Mouse (Mus musculus) urinary bladder, adult 18-20 months (tissue): ENCODE measurements around the gene Adam6b.
"Not testable (repeated sequence)": the region's sequence is repeated elsewhere in the genome, so short reads cannot be mapped to it uniquely, and the experiment has no call there.

Source experiments
- DNase-seq, 2 experiments: peaks; one replicate each; pipeline ENCODE4 v3.0.0; 2022; ENCODE audit warnings: low spot score in 2 of 2, mixed read lengths in 2 of 2

Adam6b gene

GRCm38 (mm10) chr12:113489211-113489610 is at the start of gene Adam6b:
Gene Adam6b, plus strand, starts transcription at chr12:113489511.
- DNase-seq: not testable (repeated sequence)

- no peak for DNase-seq
These were observed 43.2 kb upstream of the Adam6b start for GRCm38 (mm10) chr12:113446061-113446460.

- no peak for DNase-seq
These were observed 13.1 kb upstream of the Adam6b start for GRCm38 (mm10) chr12:113476164-113476563.

- DNase-seq: no peak
These were observed 7.2 kb upstream of the Adam6b start for GRCm38 (mm10) chr12:113482147-113482546.

- DNase-seq: no peak
These were observed 6.5 kb upstream of the Adam6b start for GRCm38 (mm10) chr12:113482661-113483389.

- DNase-seq: no peak
These were observed 5.7 kb upstream of the Adam6b start for GRCm38 (mm10) chr12:113483492-113484162.

GRCm38 (mm10) chr12:113484971-113485485 is 4.3 kb upstream of the Adam6b start:
- DNase-seq: no peak

GRCm38 (mm10) chr12:113487693-113488092 is 1.6 kb upstream of the Adam6b start:
- peak; percentile 22 to 34 for DNase-seq

GRCm38 (mm10) chr12:113525901-113526300 is 36.6 kb downstream of the Adam6b start:
- no peak for DNase-seq
